Mouse (Mus musculus) embryo, embryonic 10 days (tissue): ENCODE measurements around the gene Ntn5.

Experiments
- DNase-seq: peaks from one replicate; pipeline ENCODE4 v3.0.0-alpha.2; 2015; ENCODE audit warnings: low spot score

The Ntn5 gene

GRCm38 (mm10) chr7:45725713-45726112 is 41.9 kb downstream of the Ntn5 start, which contains the start of gene Spaca4:
Spaca4 (minus strand) TSS chr7:45725813.
- no peak for DNase-seq

- no peak for DNase-seq
Observed at GRCm38 (mm10) chr7:45726419-45726818, 42.6 kb downstream of the Ntn5 start.

- no peak for DNase-seq
Observed at GRCm38 (mm10) chr7:45727625-45728024, 43.8 kb downstream of the Ntn5 start.

- peak; percentile 78 for DNase-seq
Observed at GRCm38 (mm10) chr7:45730727-45731431, 47.1 kb downstream of the Ntn5 start.

- no peak for DNase-seq
Observed at GRCm38 (mm10) chr7:45733477-45733876, 49.7 kb downstream of the Ntn5 start.

- peak; percentile 84 for DNase-seq
Observed at GRCm38 (mm10) chr7:45739162-45739763, 55.4 kb downstream of the Ntn5 start.

- DNase-seq: no peak
Observed at GRCm38 (mm10) chr7:45739820-45740219, 56.0 kb downstream of the Ntn5 start.

- DNase-seq: no peak
Observed at GRCm38 (mm10) chr7:45741308-45741707, 57.5 kb downstream of the Ntn5 start.

- no peak for DNase-seq
Observed at GRCm38 (mm10) chr7:45741777-45742176, 58.0 kb downstream of the Ntn5 start.

- DNase-seq: no peak
Observed at GRCm38 (mm10) chr7:45742338-45742737, 58.5 kb downstream of the Ntn5 start.
